Mouse (Mus musculus) ES-Bruce4 (cell line): ENCODE data around the gene Cmas. TPM values are rescaled to one million over a fixed set of nuclear protein-coding genes. Genes with fewer than 3 reads are reported as not detected.

ENCODE experiments used
- H3K27ac ChIP-seq: 2 replicates; pipeline ENCODE4 v1.5.1; 2012; ENCODE audit warnings: low read length, inconsistent platforms; ENCODE audit not compliant: insufficient read depth
- H3K27me3 ChIP-seq: 2 replicates; pipeline ENCODE4 v1.6.1; 2012; ENCODE audit warnings: mild to moderate bottlenecking, low read length, inconsistent platforms; ENCODE audit not compliant: control insufficient read depth, poor library complexity, insufficient read depth, severe bottlenecking
- H3K36me3 ChIP-seq: 2 replicates; pipeline ENCODE4 v1.6.1; 2012; ENCODE audit warnings: inconsistent platforms, mild to moderate bottlenecking, low read length, moderate library complexity; ENCODE audit not compliant: control insufficient read depth, poor library complexity, insufficient read depth, severe bottlenecking
- H3K4me1 ChIP-seq: one replicate; pipeline ENCODE4 v1.8.1; 2011; ENCODE audit warnings: low read length; ENCODE audit not compliant: control insufficient read depth, insufficient read depth
- H3K4me3 ChIP-seq: 2 replicates; pipeline ENCODE4 v1.5.1; 2011; ENCODE audit warnings: low read depth, mild to moderate bottlenecking, low read length
- H3K9ac ChIP-seq: 2 replicates; pipeline ENCODE4 v1.6.1; 2012; ENCODE audit warnings: low read depth, mild to moderate bottlenecking, inconsistent platforms; ENCODE audit not compliant: poor library complexity, severe bottlenecking
- H3K9me3 ChIP-seq: replicated peaks from 2 replicates; pipeline ENCODE4 v1.6.1; 2012; ENCODE audit warnings: mild to moderate bottlenecking, low read length, inconsistent platforms; ENCODE audit not compliant: control insufficient read depth, poor library complexity, insufficient read depth, severe bottlenecking
- CTCF ChIP-seq: IDR thresholded peaks from one replicate; pipeline ENCODE4 v1.8.1; 2011; ENCODE audit warnings: low read depth, low read length
- EP300 ChIP-seq: IDR thresholded peaks from 2 replicates; pipeline ENCODE4 v1.6.1; 2011; ENCODE audit warnings: low read depth, low read length; ENCODE audit not compliant: insufficient read depth
- POLR2A ChIP-seq: IDR thresholded peaks from one replicate; pipeline ENCODE4 v1.8.1; 2011; ENCODE audit warnings: low read length; ENCODE audit not compliant: insufficient read depth
- polyA plus RNA-seq: library from polyadenylated mRNA; stranded (reverse); fragments of >200 nt; gene quantifications from 2 replicates; pipeline ENCODE4 v1.2.4, GENCODE M21; 2011; ENCODE audit warnings: low read depth; ENCODE audit not compliant: missing spikeins, insufficient read depth, insufficient read length

The Cmas gene
- polyA plus RNA-seq, 1 experiment = 81.6 TPM

DNA sequence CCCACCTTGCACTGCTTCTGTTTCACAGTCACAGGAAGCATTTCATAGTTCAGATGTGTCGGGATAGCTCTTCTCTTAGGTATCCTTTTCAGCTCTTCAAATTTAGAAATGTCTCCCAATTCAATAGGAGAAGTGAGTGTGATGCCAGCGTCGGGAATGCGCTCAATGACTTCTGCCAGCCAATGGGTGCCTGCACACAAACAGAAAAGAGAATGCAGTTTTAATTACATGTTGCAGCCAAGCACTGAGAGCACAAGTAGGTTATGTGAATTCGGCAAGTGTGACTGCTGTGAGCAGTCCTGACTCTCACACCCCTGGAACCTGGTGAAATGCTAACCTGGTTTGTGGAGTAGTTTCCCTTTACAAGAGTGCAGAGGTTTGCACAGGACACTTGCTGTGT, 45.2 kb downstream of the Cmas start:
- H3K9ac ChIP-seq = no peak overlapping the region
- no peak overlapping the region for H3K4me3 ChIP-seq
- no peaks in the 10 kb centered on the region for H3K36me3 ChIP-seq
- H3K27ac ChIP-seq = no peak overlapping the region
- H3K9me3 ChIP-seq = no peaks in the 10 kb centered on the region
- no peaks in the 10 kb centered on the region for H3K4me1 ChIP-seq
- TF ChIP-seq POLR2A (no peak), CTCF (no peak)
- H3K27me3 ChIP-seq = no peaks in the 10 kb centered on the region

DNA sequence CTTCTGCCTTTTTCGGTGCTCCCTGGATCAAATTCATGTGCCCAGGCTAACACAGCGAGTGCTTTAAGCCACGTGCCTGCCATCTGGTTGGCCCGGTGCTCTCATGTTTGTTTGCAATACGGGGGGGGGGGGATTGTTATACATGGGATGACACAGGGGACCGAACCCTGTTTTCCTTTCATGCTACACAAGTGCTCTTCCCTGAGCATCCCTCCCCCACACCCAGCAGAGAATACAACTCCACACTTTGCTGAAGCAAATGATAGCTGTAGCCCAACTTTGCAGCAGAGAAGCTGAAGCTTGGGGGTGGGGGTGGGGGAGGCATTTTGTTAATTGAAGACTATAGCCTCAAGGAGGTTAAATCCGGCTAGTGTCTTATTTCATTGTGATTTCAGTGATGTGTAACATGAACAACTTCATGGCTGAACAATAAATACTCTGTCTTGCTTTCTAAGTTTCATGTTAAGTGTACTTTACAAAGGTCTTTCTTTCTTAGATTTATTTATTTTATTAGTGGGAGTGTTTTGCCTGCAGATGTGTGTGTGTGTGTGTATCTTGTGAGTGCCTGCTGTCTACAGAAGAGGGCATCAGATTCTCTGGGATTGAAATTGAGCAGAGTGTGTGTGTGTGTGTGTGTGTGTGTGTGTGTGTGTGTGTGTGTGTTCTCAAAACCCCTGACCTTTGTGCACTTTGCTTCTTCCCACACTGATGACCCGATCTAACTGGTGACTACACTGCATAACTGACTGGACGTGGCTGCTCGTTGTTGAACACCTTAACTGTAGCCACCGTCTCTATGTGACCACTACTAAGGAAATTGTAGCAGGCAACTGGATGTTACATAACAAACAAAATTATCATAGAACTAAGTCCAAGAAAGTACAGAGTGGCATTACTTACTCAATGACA, 46.4 kb downstream of the Cmas start:
- Histone ChIP-seq H3K27me3 (no peaks in the 10 kb centered on the region), H3K27ac (no peak overlapping the region), H3K4me3 (no peak overlapping the region), H3K36me3 (no peaks in the 10 kb centered on the region), H3K9me3 (no peaks in the 10 kb centered on the region), H3K9ac (no peak overlapping the region), H3K4me1 (no peaks in the 10 kb centered on the region)
- TF ChIP-seq EP300 = no peak
- no peak for TF ChIP-seq POLR2A
- TF ChIP-seq CTCF = no peak

DNA sequence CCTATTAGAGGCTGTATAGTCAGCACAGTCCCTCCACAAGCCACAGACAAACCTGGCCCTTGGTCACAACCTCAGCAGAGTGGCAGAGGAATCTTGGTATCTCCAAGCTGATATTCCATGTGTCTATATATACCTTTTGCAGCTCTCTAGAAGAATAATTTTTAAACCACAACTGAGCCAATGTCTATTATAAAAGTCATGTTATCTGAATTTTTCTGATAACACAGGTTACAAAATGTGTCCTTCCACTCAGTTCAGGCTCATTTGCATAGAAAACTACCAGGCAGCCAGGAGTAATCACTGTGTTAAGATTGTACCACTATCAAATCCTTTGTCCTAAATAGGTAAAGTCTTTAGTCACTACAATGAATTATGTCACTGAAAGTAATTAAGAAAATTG, 47.9 kb downstream of the Cmas start, which contains the start of gene Sult6b2:
Gene Sult6b2 (minus strand): TSS at position 101 of the 400 bp plus-strand sequence.
- no peaks in the 10 kb centered on the region for H3K36me3 ChIP-seq
- no peak within 1 kb of the TSS for H3K27ac ChIP-seq
- peaks cover 1% of the 10 kb centered on the region for H3K4me1 ChIP-seq
- H3K9me3 ChIP-seq = no peaks in the 10 kb centered on the region
- no peak within 1 kb of the TSS for H3K9ac ChIP-seq
- no peaks in the 10 kb centered on the region for H3K27me3 ChIP-seq
- TF ChIP-seq CTCF (no peak), POLR2A (no peak)
- no peak within 1 kb of the TSS for H3K4me3 ChIP-seq

- Histone ChIP-seq H3K9me3 (no peaks in the 10 kb centered on the region), H3K4me3 (no peak overlapping the region), H3K36me3 (no peaks in the 10 kb centered on the region), H3K4me1 (peaks cover 2% of the 10 kb centered on the region), H3K27me3 (no peaks in the 10 kb centered on the region), H3K9ac (no peak overlapping the region), H3K27ac (no peak overlapping the region)
- TF ChIP-seq POLR2A = no peak
- TF ChIP-seq EP300 = no peak
- TF ChIP-seq CTCF = no peak
These were observed 49.8 kb downstream of the Cmas start for GRCm38 (mm10) chr6:142806326-142806725.

GRCm38 (mm10) chr6:142809373-142810098, 53.0 kb downstream of the Cmas start:
- H3K27ac ChIP-seq = no peak overlapping the region; the same call in 1 of the 2 replicates
- TF ChIP-seq EP300 (no peak), CTCF (no peak), POLR2A (no peak)
- no peaks in the 10 kb centered on the region for H3K27me3 ChIP-seq
- H3K9me3 ChIP-seq = no peaks in the 10 kb centered on the region
- no peak overlapping the region for H3K4me3 ChIP-seq
- peaks cover 2% of the 10 kb centered on the region for H3K4me1 ChIP-seq
- no peaks in the 10 kb centered on the region for H3K36me3 ChIP-seq
- H3K9ac ChIP-seq = no peak overlapping the region

DNA sequence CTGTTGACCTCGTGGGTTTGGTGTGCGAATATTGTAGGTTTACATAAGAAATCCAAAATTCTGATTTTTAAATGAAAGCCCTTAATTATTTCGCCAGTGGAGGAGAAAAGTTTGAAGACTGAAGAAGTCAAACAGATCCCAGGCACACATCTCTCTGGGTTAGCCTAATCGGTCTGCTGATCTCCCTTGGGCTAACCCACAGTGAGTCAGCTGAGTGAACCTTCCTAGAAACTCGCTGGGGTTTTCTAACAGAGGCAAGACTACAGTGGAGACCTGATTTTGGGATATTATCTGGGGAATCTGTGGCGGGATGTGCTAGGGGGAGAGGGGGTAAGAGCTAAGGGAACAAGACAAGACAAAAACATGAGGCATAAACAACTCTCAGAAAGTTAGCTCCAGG, 53.8 kb downstream of the Cmas start:
- Histone ChIP-seq H3K27ac (no peak overlapping the region), H3K36me3 (no peaks in the 10 kb centered on the region), H3K27me3 (no peaks in the 10 kb centered on the region), H3K4me3 (no peak overlapping the region), H3K9ac (no peak overlapping the region), H3K9me3 (no peaks in the 10 kb centered on the region), H3K4me1 (peaks cover 2% of the 10 kb centered on the region)
- TF ChIP-seq EP300 = no peak
- TF ChIP-seq POLR2A = no peak
- no peak for TF ChIP-seq CTCF
